Mouse (Mus musculus) thymus, adult 2 months (tissue): ENCODE measurements at regions not wholly inside any gene's neighbourhood (a gene's known extent, or its start where the extent isn't known, plus 50 kb on each side); places are given as distances from the start of the nearest gene placed in this dataset.

Experiments used
- DNase-seq: peaks from one replicate; pipeline ENCODE4 v3.0.0; 2021
- H3K27ac ChIP-seq: fragments of 200-500 bp; 2 replicates; pipeline ENCODE4 v1.5.1; 2012; ENCODE audit warnings: low read length, control low read depth; ENCODE audit not compliant: control insufficient read depth, insufficient read depth
- H3K27me3 ChIP-seq: fragments of 200-500 bp; 2 replicates; pipeline ENCODE4 v1.6.1; 2012; ENCODE audit warnings: mild to moderate bottlenecking, low read length, moderate library complexity, mixed read lengths; ENCODE audit not compliant: control insufficient read depth, insufficient read depth
- H3K36me3 ChIP-seq: fragments of 200-500 bp; 2 replicates; pipeline ENCODE4 v1.6.1; 2012; ENCODE audit warnings: mild to moderate bottlenecking, low read length, moderate library complexity; ENCODE audit not compliant: control insufficient read depth, insufficient read depth
- H3K4me1 ChIP-seq: fragments of 200-500 bp; replicated peaks from 2 replicates; pipeline ENCODE4 v1.6.1; 2012; ENCODE audit warnings: low read length; ENCODE audit not compliant: control insufficient read depth, insufficient read depth
- H3K4me3 ChIP-seq: fragments of 200-500 bp; 2 replicates; pipeline ENCODE4 v1.5.1; 2012; ENCODE audit warnings: mild to moderate bottlenecking, low read length, control low read depth, moderate library complexity; ENCODE audit not compliant: control insufficient read depth, insufficient read depth
- CTCF ChIP-seq: fragments of 200-500 bp; IDR thresholded peaks from 2 replicates; pipeline ENCODE4 v1.5.1; 2012; ENCODE audit warnings: mild to moderate bottlenecking, control low read depth, low read length, moderate library complexity, borderline replicate concordance; ENCODE audit not compliant: control insufficient read depth, poor library complexity, insufficient read depth; ENCODE audit errors: extremely low read depth
- POLR2A ChIP-seq: fragments of 200-500 bp; IDR thresholded peaks from 2 replicates; pipeline ENCODE4 v1.6.1; 2012; ENCODE audit warnings: mild to moderate bottlenecking, low read length, control low read depth, moderate library complexity; ENCODE audit not compliant: control insufficient read depth, poor library complexity, insufficient read depth; ENCODE audit errors: extremely low read depth
- WGBS: fragments of 180-500 bp; shearing (Covaris S2); methylation state at CpG from one replicate; pipeline ENCODE4 v1.1.7; 2018; 5-methylcytosine and 5-hydroxymethylcytosine counted together

DNA sequence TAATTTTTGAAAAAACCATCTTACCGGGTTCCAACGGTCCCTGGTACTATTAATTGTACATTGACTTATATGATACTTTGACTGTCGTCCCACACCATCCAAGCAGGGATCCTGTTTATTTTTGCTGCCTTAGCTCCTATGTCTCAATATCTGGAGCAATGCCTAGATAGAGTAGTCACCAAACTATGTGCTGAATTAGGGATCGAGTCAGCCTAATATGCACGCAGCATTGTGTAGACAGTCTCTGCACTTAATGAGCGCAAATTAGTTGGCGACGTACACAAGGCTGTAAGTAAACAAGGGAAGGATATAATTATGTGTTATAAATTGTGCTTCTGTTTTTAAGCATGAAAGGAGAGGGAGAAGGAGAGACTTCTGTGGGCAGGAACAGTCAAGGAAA, 1140.1 kb upstream of the Gulo start:
- H3K4me3 ChIP-seq, result no peak overlapping the region
- H3K4me1 ChIP-seq, result no peaks in the 10 kb centered on the region
- no peak for TF ChIP-seq POLR2A
- TF ChIP-seq CTCF, result no peak
- WGBS, result 96% methylated on average over 8 of the region's 8 CpGs
- no peaks in the 10 kb centered on the region for H3K36me3 ChIP-seq
- H3K27ac ChIP-seq, result no peak overlapping the region
- H3K27me3 ChIP-seq, result no peaks in the 10 kb centered on the region
- no peak for DNase-seq

GRCm38 (mm10) chr14:67146602-67147001, 1137.6 kb upstream of the Gulo start:
- no peaks in the 10 kb centered on the region for H3K36me3 ChIP-seq
- no peak overlapping the region for H3K27ac ChIP-seq
- TF ChIP-seq POLR2A (no peak), CTCF (no peak)
- no peak for DNase-seq
- H3K4me1 ChIP-seq, result no peaks in the 10 kb centered on the region
- WGBS, result 87% methylated on average over 12 of the region's 12 CpGs
- no peaks in the 10 kb centered on the region for H3K27me3 ChIP-seq
- H3K4me3 ChIP-seq, result no peak overlapping the region

DNA sequence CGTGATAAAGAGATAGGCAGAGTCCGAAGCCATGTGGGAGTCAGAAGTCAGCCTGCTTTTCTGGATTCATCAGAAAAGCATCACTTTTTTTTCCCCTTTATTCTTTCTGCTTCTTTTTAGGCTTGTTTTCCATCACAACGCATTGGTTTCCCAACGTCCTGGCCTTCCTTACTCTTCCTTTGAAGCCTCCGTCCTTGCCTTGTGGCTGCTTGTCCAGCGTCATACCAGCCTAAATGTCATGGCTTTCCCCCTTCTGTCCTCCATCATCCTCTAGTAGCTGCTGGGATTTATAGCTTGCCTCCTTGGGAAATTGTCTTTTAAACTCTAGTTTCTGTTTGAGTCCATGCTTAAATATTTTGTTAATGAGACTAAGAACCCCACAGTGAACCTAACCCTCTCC, 1136.0 kb upstream of the Gulo start:
- TF ChIP-seq POLR2A, result no peak
- TF ChIP-seq CTCF, result no peak
- DNase-seq, result no peak
- WGBS, result 92% methylated on average over 6 of the region's 6 CpGs
- no peak overlapping the region for H3K27ac ChIP-seq
- no peaks in the 10 kb centered on the region for H3K27me3 ChIP-seq
- no peaks in the 10 kb centered on the region for H3K36me3 ChIP-seq
- H3K4me1 ChIP-seq, result no peaks in the 10 kb centered on the region
- H3K4me3 ChIP-seq, result no peak overlapping the region

DNA sequence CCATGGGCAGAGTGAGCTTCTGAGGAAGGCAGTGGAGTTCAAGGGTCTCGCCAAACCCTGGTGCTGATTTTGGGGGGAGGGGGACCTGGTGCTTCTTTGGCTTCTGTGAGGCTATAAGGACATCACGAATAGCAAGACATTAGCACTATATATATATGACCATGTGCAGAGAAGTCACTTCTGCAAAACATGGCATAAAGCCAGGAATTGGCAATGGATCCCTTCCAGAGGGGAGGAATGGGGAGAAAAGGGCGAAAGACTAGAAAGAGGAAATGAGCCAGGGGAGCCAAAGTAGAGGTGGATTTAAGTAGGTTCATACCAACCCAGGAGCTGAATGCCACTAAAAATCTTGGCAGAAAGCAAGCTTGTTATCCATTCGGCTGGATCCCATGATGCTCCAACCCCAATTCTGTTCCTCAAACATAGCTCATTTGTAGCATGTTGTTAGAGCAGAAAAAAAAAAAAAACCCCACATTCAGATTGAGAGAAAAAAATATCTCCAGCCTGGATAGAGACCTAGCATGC, 1135.5 kb upstream of the Gulo start:
- TF ChIP-seq CTCF (no peak), POLR2A (no peak)
- no peak for DNase-seq
- Histone ChIP-seq H3K27me3 (no peaks in the 10 kb centered on the region), H3K36me3 (no peaks in the 10 kb centered on the region), H3K4me1 (no peaks in the 10 kb centered on the region), H3K27ac (no peak overlapping the region), H3K4me3 (no peak overlapping the region)
- 88% methylated on average over 4 of the region's 4 CpGs for WGBS

DNA sequence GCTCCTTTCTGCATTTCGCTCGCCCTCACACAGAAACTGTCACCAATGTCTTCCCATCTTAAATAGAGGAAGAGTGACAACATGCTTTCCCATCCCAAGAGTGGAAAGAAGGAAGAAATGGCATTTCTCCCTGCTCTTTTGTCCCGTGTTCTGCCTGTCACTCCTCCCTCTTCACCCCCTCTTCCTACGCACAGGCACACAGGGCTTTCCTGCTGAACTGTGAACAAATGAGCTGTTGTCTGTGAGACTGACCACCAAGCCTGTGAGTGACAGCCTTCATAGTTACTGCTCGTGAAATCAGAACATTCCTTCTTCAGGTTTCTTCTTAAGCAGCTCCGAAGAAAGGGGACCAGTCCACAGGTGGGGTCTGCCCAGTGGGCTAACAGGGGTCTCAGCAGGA, 1134.8 kb upstream of the Gulo start:
- 82% methylated on average over 6 of the region's 6 CpGs for WGBS
- no peaks in the 10 kb centered on the region for H3K27me3 ChIP-seq
- H3K4me3 ChIP-seq, result no peak overlapping the region
- DNase-seq, result no peak
- H3K4me1 ChIP-seq, result no peaks in the 10 kb centered on the region
- no peaks in the 10 kb centered on the region for H3K36me3 ChIP-seq
- H3K27ac ChIP-seq, result no peak overlapping the region
- TF ChIP-seq CTCF (no peak), POLR2A (no peak)

GRCm38 (mm10) chr14:67142556-67143250, 1133.7 kb upstream of the Gulo start:
- Histone ChIP-seq H3K36me3 (no peaks in the 10 kb centered on the region), H3K27ac (no peak overlapping the region), H3K27me3 (no peaks in the 10 kb centered on the region), H3K4me3 (no peak overlapping the region), H3K4me1 (no peaks in the 10 kb centered on the region)
- no peak for DNase-seq
- 92% methylated on average over 6 of the region's 6 CpGs for WGBS
- TF ChIP-seq CTCF (no peak), POLR2A (no peak)
